Mouse (Mus musculus): ENCODE measurements around the gene Galnt3. TPM values are rescaled to one million over a fixed set of nuclear protein-coding genes. Genes with fewer than 3 reads are reported as not detected.

The Galnt3 gene
- polyA plus RNA-seq, 1 experiment from 2014 or later = 0.31 TPM

- TF ChIP-seq EP300 (IDR thresholded peaks at IDR 0.05; ENCODE audit: low read depth) (no peak), CTCF (IDR thresholded peaks at IDR 0.05; ENCODE audit: low read depth) (no peak)
- no peak overlapping the region for H3K27ac ChIP-seq (ENCODE audit: low read depth)
- no peaks in the 10 kb centered on the region for H3K4me1 ChIP-seq (ENCODE audit: insufficient read depth)
- WGBS (ENCODE audit: insufficient replicate concordance) = 58% methylated on average over 6 of the region's 6 CpGs
- no peaks in the 10 kb centered on the region for H3K36me3 ChIP-seq (replicated peaks; ENCODE audit: insufficient read depth, low read length)
- H3K4me2 ChIP-seq (ENCODE audit: low read depth, low read length) = no peak overlapping the region
- ATAC-seq = no peak
- H3K9ac ChIP-seq (replicated peaks) = no peak overlapping the region
- no peak overlapping the region for H3K4me3 ChIP-seq (ENCODE audit: low read depth, low read length)
- DNase-seq = no peak
- H3K9me3 ChIP-seq (ENCODE audit: low read length) = no peaks in the 10 kb centered on the region
- H3K27me3 ChIP-seq (ENCODE audit: insufficient read depth, low read length) = no peaks in the 10 kb centered on the region
Observed at GRCm38 (mm10) chr2:66069454-66069853, 55.3 kb downstream of the Galnt3 start.

DNA sequence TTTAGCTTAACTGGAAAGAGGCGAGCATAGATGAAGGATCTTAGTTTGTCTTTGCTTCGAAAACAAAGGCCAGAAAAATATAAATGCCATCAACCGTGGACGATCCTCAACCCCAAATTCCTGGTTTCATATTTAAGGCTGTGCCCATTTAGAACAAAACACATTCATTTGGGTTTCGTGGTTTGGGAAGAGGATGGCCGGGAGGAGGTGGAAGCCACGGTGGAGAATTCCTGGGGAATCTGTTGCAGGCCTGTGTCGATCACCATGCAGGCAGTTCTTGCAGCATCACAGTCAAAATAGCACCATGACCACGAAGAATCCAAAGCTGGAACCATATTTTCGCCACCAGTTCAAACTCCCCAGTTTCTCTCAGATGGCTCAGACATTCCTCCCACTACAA is 61.5 kb downstream of the Galnt3 start:
- 73% methylated on average over 10 of the region's 10 CpGs for WGBS (ENCODE audit: insufficient replicate concordance)
- no peak for ATAC-seq

DNA sequence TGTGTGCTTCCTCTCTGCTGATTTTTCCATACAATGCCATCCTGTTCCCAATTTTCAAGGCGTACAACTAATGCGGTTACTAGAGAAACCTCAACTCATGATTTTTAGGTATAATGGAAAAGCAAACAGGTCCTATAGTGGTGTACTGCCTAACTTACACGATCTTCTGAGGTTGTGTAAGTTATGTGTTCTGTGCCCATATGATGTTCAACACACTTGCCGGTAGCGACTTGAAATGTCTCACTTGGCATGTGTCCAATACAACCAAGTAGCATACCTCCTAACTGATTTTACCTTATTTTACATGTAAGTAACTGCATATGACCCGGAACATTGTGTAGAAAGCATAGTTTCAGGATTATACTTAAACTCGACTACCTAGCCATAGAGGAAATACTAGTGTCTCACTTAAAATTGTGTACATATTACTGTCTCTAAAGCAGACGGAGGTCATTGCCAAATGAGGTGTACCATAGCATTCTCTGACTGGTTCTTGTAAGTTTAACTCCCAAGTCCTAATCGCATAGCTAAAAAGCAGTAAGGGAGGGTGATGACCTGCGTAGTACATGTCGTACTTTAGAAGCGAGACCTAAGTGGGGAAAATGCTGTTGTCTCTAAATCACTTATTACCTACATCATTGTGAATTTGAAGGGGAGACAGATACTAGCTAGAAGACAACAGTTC is 80.2 kb downstream of the Galnt3 start:
- Histone ChIP-seq H3K9ac (replicated peaks) (no peak overlapping the region), H3K27ac (ENCODE audit: low read depth) (no peak overlapping the region), H3K27me3 (ENCODE audit: insufficient read depth, low read length) (no peaks in the 10 kb centered on the region), H3K4me2 (ENCODE audit: low read depth, low read length) (no peak overlapping the region), H3K36me3 (replicated peaks; ENCODE audit: insufficient read depth, low read length) (no peaks in the 10 kb centered on the region), H3K9me3 (ENCODE audit: low read length) (0 out of 2 replicates have a peak, but pooled peaks cover 5% of the 10 kb centered on the region), H3K4me3 (ENCODE audit: low read depth, low read length) (no peak overlapping the region), H3K4me1 (ENCODE audit: insufficient read depth) (no peaks in the 10 kb centered on the region)
- ATAC-seq (no peak), DNase-seq (no peak)
- TF ChIP-seq CTCF (IDR thresholded peaks at IDR 0.05; ENCODE audit: low read depth) (no peak), EP300 (IDR thresholded peaks at IDR 0.05; ENCODE audit: low read depth) (no peak)
- 89% methylated on average over 12 of the region's 12 CpGs for WGBS (ENCODE audit: insufficient replicate concordance)

More for the DNA sequence above, 61.5 kb downstream of the Galnt3 start:
- H3K27ac ChIP-seq (ENCODE audit: low read depth) = no peak overlapping the region
- no peaks in the 10 kb centered on the region for H3K27me3 ChIP-seq (ENCODE audit: insufficient read depth, low read length)
- no peak for DNase-seq
- no peak overlapping the region for H3K4me2 ChIP-seq (ENCODE audit: low read depth, low read length)
- H3K9ac ChIP-seq (replicated peaks) = no peak overlapping the region
- H3K9me3 ChIP-seq (ENCODE audit: low read length) = no peaks in the 10 kb centered on the region
- H3K4me3 ChIP-seq (ENCODE audit: low read depth, low read length) = no peak overlapping the region
- no peaks in the 10 kb centered on the region for H3K36me3 ChIP-seq (replicated peaks; ENCODE audit: insufficient read depth, low read length)
- TF ChIP-seq EP300 (IDR thresholded peaks at IDR 0.05; ENCODE audit: low read depth) = no peak
- TF ChIP-seq CTCF (IDR thresholded peaks at IDR 0.05; ENCODE audit: low read depth) = no peak
- H3K4me1 ChIP-seq (ENCODE audit: insufficient read depth) = no peaks in the 10 kb centered on the region

- WGBS (ENCODE audit: insufficient replicate concordance) = 76% methylated on average over 17 of the region's 17 CpGs
- Histone ChIP-seq H3K9ac (replicated peaks) (no peak overlapping the region), H3K27me3 (ENCODE audit: insufficient read depth, low read length) (no peaks in the 10 kb centered on the region), H3K4me1 (ENCODE audit: insufficient read depth) (no peaks in the 10 kb centered on the region), H3K9me3 (ENCODE audit: low read length) (0 out of 2 replicates have a peak, but pooled peaks cover 5% of the 10 kb centered on the region), H3K4me3 (ENCODE audit: low read depth, low read length) (no peak overlapping the region), H3K27ac (ENCODE audit: low read depth) (no peak overlapping the region), H3K4me2 (ENCODE audit: low read depth, low read length) (no peak overlapping the region), H3K36me3 (replicated peaks; ENCODE audit: insufficient read depth, low read length) (no peaks in the 10 kb centered on the region)
- DNase-seq = no peak
- ATAC-seq = no peak
- no peak for TF ChIP-seq CTCF (IDR thresholded peaks at IDR 0.05; ENCODE audit: low read depth)
- no peak for TF ChIP-seq EP300 (IDR thresholded peaks at IDR 0.05; ENCODE audit: low read depth)
Observed at GRCm38 (mm10) chr2:66043441-66044404, 81.1 kb downstream of the Galnt3 start.

DNA sequence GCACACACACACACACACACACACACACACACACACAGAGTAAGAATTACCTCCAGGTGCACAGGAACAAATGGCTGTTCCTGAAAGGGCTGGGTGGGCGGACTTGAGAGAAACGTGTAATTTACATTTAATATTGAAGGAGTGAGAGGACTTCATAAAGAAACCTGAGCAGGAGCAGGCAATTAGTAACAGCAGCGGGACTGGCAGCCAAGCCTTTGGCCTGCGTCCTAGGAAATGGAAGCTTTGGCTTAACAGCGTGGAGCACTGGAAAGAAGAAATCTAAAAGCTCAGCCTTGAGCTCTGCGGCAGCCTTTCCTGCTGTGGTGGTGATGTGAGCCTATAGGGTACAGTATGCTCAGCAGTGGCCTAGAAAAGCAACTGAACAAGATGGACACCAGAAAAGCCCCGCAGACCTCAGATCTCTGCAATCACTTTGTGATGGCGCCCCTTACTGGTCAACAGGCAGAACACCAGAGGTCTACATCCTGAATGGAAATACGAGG is 82.8 kb downstream of the Galnt3 start:
- Histone ChIP-seq H3K9me3 (ENCODE audit: low read length) (0 out of 2 replicates have a peak, but pooled peaks cover 2% of the 10 kb centered on the region), H3K4me2 (ENCODE audit: low read depth, low read length) (no peak overlapping the region), H3K36me3 (replicated peaks; ENCODE audit: insufficient read depth, low read length) (no peaks in the 10 kb centered on the region), H3K9ac (replicated peaks) (no peak overlapping the region), H3K27ac (ENCODE audit: low read depth) (no peak overlapping the region), H3K27me3 (ENCODE audit: insufficient read depth, low read length) (no peaks in the 10 kb centered on the region), H3K4me1 (ENCODE audit: insufficient read depth) (no peaks in the 10 kb centered on the region), H3K4me3 (ENCODE audit: low read depth, low read length) (no peak overlapping the region)
- TF ChIP-seq EP300 (IDR thresholded peaks at IDR 0.05; ENCODE audit: low read depth) (no peak), CTCF (IDR thresholded peaks at IDR 0.05; ENCODE audit: low read depth) (peak; percentile 21; the same call in 1 of the 2 replicates)
- ATAC-seq = no peak
- no peak for DNase-seq
- 73% methylated on average over 9 of the region's 9 CpGs for WGBS (ENCODE audit: insufficient replicate concordance)

Data from liver, postnatal 0 days (tissue).